In the genomic region with DNA sequence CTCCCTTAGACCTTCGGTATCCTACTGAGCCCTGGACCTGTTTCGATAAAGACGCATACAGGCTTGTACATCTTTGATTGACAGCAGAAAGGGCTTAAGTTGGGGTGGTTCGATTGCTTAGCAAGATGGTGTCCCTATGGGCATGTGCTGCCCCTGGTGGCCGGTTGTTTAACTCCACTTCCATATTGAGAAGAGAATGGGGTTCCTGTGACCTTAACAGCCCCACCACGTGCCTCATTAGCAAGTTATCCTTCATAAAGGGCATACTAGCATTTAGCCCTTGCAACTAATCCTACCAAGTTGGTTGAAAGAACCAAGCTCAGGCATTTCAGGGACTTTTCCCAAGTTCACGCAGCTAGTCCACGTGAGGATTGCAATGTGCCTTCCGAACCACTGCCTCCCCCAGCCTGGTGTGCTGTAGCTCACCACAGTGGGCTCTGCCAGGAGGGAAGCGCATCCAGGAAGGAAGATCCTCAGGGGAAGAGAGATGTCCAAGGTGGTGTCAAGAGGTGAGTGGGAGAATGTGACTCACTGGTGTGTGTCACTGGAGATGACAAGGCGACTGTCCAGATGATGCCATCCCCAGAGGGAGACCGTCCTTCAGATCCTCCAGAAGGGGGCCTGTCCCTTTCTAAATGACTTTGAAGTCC, we compare ENCODE assay signal across 8 mouse cellular contexts.
A peak's percentile ranks its signal among the peaks of the same experiment; 100 is the strongest.
DNase-seq lines count a peak whose midpoint lies in the region; ATAC-seq and TF ChIP-seq lines count a peak whose summit lies in the region.

No protein-coding gene starts in this region.

- H3K4me3 ChIP-seq in layer of hippocampus, adult 2 months, result no peak overlapping the region
- no peak overlapping the region for H3K4me3 ChIP-seq in embryonic facial prominence, embryonic 14.5 days (ENCODE audit: low read depth, low read length)
- no peak overlapping the region for H3K4me3 ChIP-seq in limb, embryonic 14.5 days (replicated peaks; ENCODE audit: low read length)

- no peak for TF ChIP-seq POLR2A in limb, embryonic 14.5 days (IDR thresholded peaks at IDR 0.05; ENCODE audit: borderline replicate concordance, extremely low read depth, insufficient read depth, insufficient read length)

- no peak overlapping the region for H3K9ac ChIP-seq in embryonic facial prominence, embryonic 14.5 days (ENCODE audit: low read depth, low read length)
- H3K9ac ChIP-seq in limb, embryonic 14.5 days (ENCODE audit: low read depth, low read length, severe bottlenecking), result no peak overlapping the region

- peaks cover 22% of the 10 kb centered on the region for H3K4me1 ChIP-seq in embryonic facial prominence, embryonic 14.5 days (ENCODE audit: control insufficient read depth, insufficient read depth, low read length)
- peaks cover 25% of the 10 kb centered on the region for H3K4me1 ChIP-seq in limb, embryonic 14.5 days (ENCODE audit: control insufficient read depth, insufficient read depth, low read length)

- TF ChIP-seq CTCF in layer of hippocampus, adult 2 months (conservative IDR thresholded peaks at IDR 0.05), result peak; percentile 73

- DNase-seq in layer of hippocampus, adult 2 months (ENCODE audit: low spot score in 2 of 2), result peak in 1 of 2 experiments; percentile 47
- no peak for DNase-seq in layer of hippocampus, postnatal 36 days
- peak; percentile 74 to 78 for DNase-seq in adrenal gland, postnatal 36 days
- DNase-seq in embryonic facial prominence, embryonic 14.5 days (ENCODE audit: low spot score), result peak; percentile 70
- peak; percentile 49 to 58 for DNase-seq in heart, postnatal 36 days
- DNase-seq in limb, embryonic 14.5 days (ENCODE audit: low spot score), result peak; percentile 59
- DNase-seq in frontal cortex, postnatal 36 days (ENCODE audit: low spot score in 2 of 2), result no peak

- H3K4me2 ChIP-seq in embryonic facial prominence, embryonic 14.5 days (ENCODE audit: low read depth, low read length), result no peak overlapping the region; the same call in 1 of the 2 replicates
- no peak overlapping the region for H3K4me2 ChIP-seq in limb, embryonic 14.5 days (replicated peaks; ENCODE audit: low read depth, low read length, severe bottlenecking)

- intact Hi-C loops in heart, postnatal 36 days (cut with DNase I), result loop anchor here (2.0 kb wide), 1 partner anchor 90 kb away; no protein-coding TSS in a partner anchor

- H3K9me3 ChIP-seq in embryonic facial prominence, embryonic 14.5 days (ENCODE audit: control insufficient read depth, low read length), result no peaks in the 10 kb centered on the region
- H3K9me3 ChIP-seq in limb, embryonic 14.5 days (ENCODE audit: control insufficient read depth, low read length), result no peaks in the 10 kb centered on the region

- peak overlapping the region; percentile 65 for H3K27ac ChIP-seq in layer of hippocampus, adult 2 months
- peak overlapping the region; percentile 90 for H3K27ac ChIP-seq in embryonic facial prominence, embryonic 14.5 days (replicated peaks; ENCODE audit: low read depth, low read length)
- H3K27ac ChIP-seq in limb, embryonic 14.5 days (replicated peaks; ENCODE audit: low read depth, low read length), result peak overlapping the region; percentile 79

- no peaks in the 10 kb centered on the region for H3K36me3 ChIP-seq in embryonic facial prominence, embryonic 14.5 days (ENCODE audit: control insufficient read depth, insufficient read depth, low read length)
- no peaks in the 10 kb centered on the region for H3K36me3 ChIP-seq in limb, embryonic 14.5 days (ENCODE audit: control insufficient read depth, insufficient read depth, low read length)

- ATAC-seq in embryonic facial prominence, embryonic 14.5 days (ENCODE audit: low read depth), result peak; percentile 58
- peak; percentile 26; the same call in 1 of the 2 replicates for ATAC-seq in limb, embryonic 14.5 days (ENCODE audit: low FRiP score, low read depth)
- 0 out of 2 replicates have a peak, but pooled peaks have one; percentile 41 for ATAC-seq in monocyte, adult 5-6 weeks (replicated peaks; ENCODE audit: insufficient number of reproducible peaks, low FRiP score, low TSS enrichment, poor library complexity, severe bottlenecking)

- no peaks in the 10 kb centered on the region for H3K27me3 ChIP-seq in embryonic facial prominence, embryonic 14.5 days (replicated peaks; ENCODE audit: control insufficient read depth, insufficient read depth, low read length)
- H3K27me3 ChIP-seq in limb, embryonic 14.5 days (ENCODE audit: control insufficient read depth, insufficient read depth, low read length), result no peaks in the 10 kb centered on the region

- WGBS in embryonic facial prominence, embryonic 14.5 days, result 73% methylated on average over 12 of the region's 12 CpGs
- 75% methylated on average over 12 of the region's 12 CpGs for WGBS in limb, embryonic 14.5 days

Comparison
In these comparisons a context has a peak if more than half of its experiments do, and no peak if none do; other contexts are left out.
1. DNase-seq: peak in adrenal gland, postnatal 36 days (2 of 2), embryonic facial prominence, embryonic 14.5 days (single experiment), heart, postnatal 36 days (2 of 2) and limb, embryonic 14.5 days (single experiment); none in layer of hippocampus, postnatal 36 days (0 of 2) and frontal cortex, postnatal 36 days (0 of 2).
2. Peak in every context shown above with its lines, with median percentiles within 50 percentile points of each other: H3K27ac ChIP-seq and ATAC-seq.